ENCODE assay signal across 8 mouse cellular contexts in the genomic region with DNA sequence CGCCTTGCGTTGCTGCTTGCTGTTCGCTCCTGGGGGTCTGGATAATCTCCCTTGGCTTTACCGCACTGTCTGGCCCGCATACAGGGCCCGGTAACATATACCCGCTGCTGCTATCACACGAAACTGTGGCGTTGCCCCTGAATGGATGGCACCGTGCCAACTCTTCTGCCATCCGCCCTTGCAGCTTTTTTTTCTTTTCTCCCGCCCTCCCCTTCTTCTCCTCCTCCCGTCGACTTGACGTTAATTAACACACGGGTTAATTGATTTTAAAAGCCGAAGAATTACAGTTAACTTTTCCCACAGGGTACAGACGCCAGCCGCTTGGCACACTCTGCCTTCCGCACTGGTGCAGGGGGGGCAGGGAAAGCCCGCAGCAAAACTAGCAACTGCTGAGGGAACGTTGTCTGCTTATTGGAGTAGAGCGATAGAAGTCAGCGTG.
DNase-seq lines count a peak whose midpoint lies in the region; TF ChIP-seq lines count a peak whose summit lies in the region.

No protein-coding gene starts in this region.

- no peak overlapping the region for H3K4me3 ChIP-seq in lung, adult 2 months (replicated peaks; ENCODE audit: extremely low read depth, low read depth, low read length)

- TF ChIP-seq CTCF in lung, adult 2 months (IDR thresholded peaks at IDR 0.05; ENCODE audit: insufficient read depth, low read length): no peak

- TF ChIP-seq POLR2A in lung, adult 2 months (IDR thresholded peaks at IDR 0.05; ENCODE audit: borderline replicate concordance, extremely low read depth, low read depth, low read length): no peak

- WGBS in lung, adult 2 months: 77% methylated on average over 24 of the region's 24 CpGs

- intact Hi-C loops in left cerebral cortex, postnatal 10 days (cut with DNase I): no loop called here

- peak; percentile 7 for DNase-seq in cerebellum, adult 11 months
- no peak for DNase-seq in cerebellum, adult 8-10 months
- peak; percentile 5 for DNase-seq in lung, postnatal 10 days
- no peak for DNase-seq in lung, adult 2 months
- DNase-seq in left cerebral cortex, postnatal 10 days (ENCODE audit: extremely low spot score in 1 of 2, low spot score in 2 of 2): peak; percentile 42 to 70
- peak; percentile 26 for DNase-seq in telencephalon, adult 2 months (ENCODE audit: low read depth, low spot score)
- DNase-seq in thymus, postnatal 0 days (ENCODE audit: low spot score): no peak
- DNase-seq in adrenal gland, postnatal 14 days: no peak

- no peaks in the 10 kb centered on the region; the same call in 1 of the 2 replicates for H3K4me1 ChIP-seq in lung, adult 2 months (ENCODE audit: control insufficient read depth, insufficient read depth, low read length)

Comparison
In these comparisons a context has a peak if more than half of its experiments do, and no peak if none do; other contexts are left out.
1. DNase-seq: peak in cerebellum, adult 11 months (single experiment), lung, postnatal 10 days (single experiment), left cerebral cortex, postnatal 10 days (2 of 2) and telencephalon, adult 2 months (single experiment); none in cerebellum, adult 8-10 months (single experiment), lung, adult 2 months (single experiment), thymus, postnatal 0 days (single experiment) and adrenal gland, postnatal 14 days (single experiment).